Mouse (Mus musculus) embryonic facial prominence, embryonic 12.5 days (tissue): ENCODE data around the gene Cd34. TPM values are rescaled to one million over a fixed set of nuclear protein-coding genes. Genes with fewer than 3 reads are reported as not detected.

ENCODE experiments used
- ATAC-seq: fragments of 200-750 bp; cut with Nextera tagmentation; 2 replicates; pipeline ENCODE4 v1.8.0; 2017; ENCODE audit not compliant: insufficient number of reproducible peaks, insufficient read depth, low FRiP score, low TSS enrichment
- H3K27ac ChIP-seq: fragments of 300-500 bp; sonication (generic); 2 replicates; pipeline ENCODE4 v1.5.1; 2016; ENCODE audit warnings: mild to moderate bottlenecking
- H3K27me3 ChIP-seq: fragments of 300-500 bp; sonication (generic); 2 replicates; pipeline ENCODE4 v1.6.1; 2016; ENCODE audit warnings: mild to moderate bottlenecking, moderate library complexity
- H3K36me3 ChIP-seq: fragments of 300-500 bp; sonication (generic); 2 replicates; pipeline ENCODE4 v1.6.1; 2016; ENCODE audit warnings: mild to moderate bottlenecking
- H3K4me1 ChIP-seq: fragments of 300-500 bp; sonication (generic); 2 replicates; pipeline ENCODE4 v1.6.1; 2016
- H3K4me2 ChIP-seq: fragments of 300-500 bp; sonication (generic); replicated peaks from 2 replicates; pipeline ENCODE4 v1.6.1; 2016; ENCODE audit warnings: mild to moderate bottlenecking, moderate library complexity
- H3K4me3 ChIP-seq: fragments of 300-500 bp; sonication (generic); 2 replicates; pipeline ENCODE4 v1.5.1; 2016; ENCODE audit warnings: mild to moderate bottlenecking
- H3K9ac ChIP-seq: fragments of 300-500 bp; sonication (generic); 2 replicates; pipeline ENCODE4 v1.6.1; 2016; ENCODE audit warnings: mild to moderate bottlenecking, moderate library complexity
- H3K9me3 ChIP-seq: fragments of 300-500 bp; sonication (generic); 2 replicates; pipeline ENCODE4 v1.6.1; 2016; ENCODE audit warnings: mild to moderate bottlenecking, moderate library complexity
- WGBS: fragments of 180-500 bp; shearing (Covaris S2); methylation state at CpG from one replicate; pipeline ENCODE4 v1.1.7; 2016; 5-methylcytosine and 5-hydroxymethylcytosine counted together
- polyA plus RNA-seq: library from polyadenylated mRNA; unstranded; fragments of >200 nt; fragmentation: Nextera tagmentation; extraction: Ambion mirVana; gene quantifications from 2 replicates; pipeline ENCODE4 v1.2.1, GENCODE M21; 2016

Cd34 gene
- polyA plus RNA-seq, 1 experiment from 2014 or later, result 63.4 TPM

DNA sequence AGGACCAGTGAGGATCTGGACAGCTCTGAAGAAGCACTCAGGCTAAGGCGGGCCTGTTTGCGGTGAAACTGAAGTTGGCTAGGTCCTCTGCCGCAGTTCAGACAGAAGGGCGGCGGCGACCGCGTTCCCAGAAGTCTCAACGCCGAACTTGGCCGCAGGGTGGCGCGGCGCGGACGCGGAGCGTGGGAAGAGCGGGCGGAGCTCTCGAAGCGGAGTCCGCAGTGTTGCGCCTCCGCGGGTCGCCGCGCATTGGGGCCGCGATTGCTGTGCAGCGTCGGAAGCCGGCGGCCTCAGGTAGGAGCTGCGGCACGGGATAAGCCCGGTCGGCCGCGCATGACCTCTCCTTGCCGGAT is 37.5 kb downstream of the Cd34 start:
- under 1% methylated on average over 34 of the region's 42 CpGs for WGBS
- ATAC-seq, result peak; percentile 88

DNA sequence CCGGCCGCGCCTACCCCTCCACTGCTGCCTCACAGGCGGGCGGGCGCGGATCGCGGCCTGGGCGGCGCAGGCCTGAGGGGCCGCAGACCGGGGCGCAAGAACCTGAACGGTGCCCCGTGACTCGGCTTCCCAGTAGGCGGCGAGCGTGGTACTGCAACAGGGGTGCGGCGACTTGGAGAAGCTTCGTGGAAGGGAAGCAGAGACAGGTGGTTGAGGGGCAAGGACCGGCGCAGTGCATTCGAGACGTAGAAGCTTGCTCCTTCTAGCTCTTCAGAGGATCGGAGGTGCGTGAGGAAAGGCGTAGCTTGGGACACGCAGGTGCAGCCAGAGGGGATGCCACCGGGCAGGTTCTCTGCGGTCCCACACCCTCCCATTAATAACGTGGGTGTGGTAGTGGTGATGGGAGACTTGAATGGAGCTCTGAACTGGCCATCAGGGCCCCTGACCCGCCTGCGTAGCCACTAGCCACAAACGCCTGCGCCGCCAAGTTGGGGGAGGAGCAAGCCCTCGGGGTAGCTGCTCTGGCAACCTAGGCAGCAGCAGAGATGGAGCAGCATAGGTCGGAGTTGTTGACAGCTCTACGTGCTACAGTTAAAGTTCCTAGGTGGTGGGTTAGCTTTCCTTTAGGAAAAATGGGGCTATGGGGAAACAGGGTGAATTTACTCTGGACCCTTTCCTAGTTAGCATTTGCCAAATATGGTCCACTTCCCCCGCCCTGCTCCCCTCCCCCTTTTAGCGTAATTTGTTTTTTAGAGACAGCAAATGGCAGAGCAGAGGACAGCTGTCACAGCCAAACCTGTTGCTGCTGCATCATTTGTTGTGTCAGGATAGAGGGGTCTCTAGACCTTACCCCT is 38.1 kb downstream of the Cd34 start:
- WGBS, result 2% methylated on average over 44 of the region's 44 CpGs
- 0 out of 2 replicates have a peak, but pooled peaks cover 5% of the 10 kb centered on the region for H3K27me3 ChIP-seq
- H3K9me3 ChIP-seq, result no peaks in the 10 kb centered on the region
- H3K27ac ChIP-seq, result 0 out of 2 replicates have a peak overlapping the region, but pooled peaks have one; percentile 18
- peaks cover 12% of the 10 kb centered on the region; the same call in 1 of the 2 replicates for H3K4me1 ChIP-seq
- H3K4me3 ChIP-seq, result peak overlapping the region; percentile 63
- no peaks in the 10 kb centered on the region for H3K36me3 ChIP-seq
- H3K4me2 ChIP-seq, result peak overlapping the region; percentile 90
- H3K9ac ChIP-seq, result peak overlapping the region; percentile 62
- peak; percentile 88 for ATAC-seq

More for the DNA sequence above, 37.5 kb downstream of the Cd34 start:
- Histone ChIP-seq H3K36me3 (no peaks in the 10 kb centered on the region), H3K27ac (0 out of 2 replicates have a peak overlapping the region, but pooled peaks have one; percentile 18), H3K4me3 (peak overlapping the region; percentile 63), H3K9ac (peak overlapping the region; percentile 62), H3K27me3 (0 out of 2 replicates have a peak, but pooled peaks cover 5% of the 10 kb centered on the region), H3K4me2 (peak overlapping the region; percentile 90), H3K9me3 (no peaks in the 10 kb centered on the region), H3K4me1 (peaks cover 12% of the 10 kb centered on the region; the same call in 1 of the 2 replicates)

DNA sequence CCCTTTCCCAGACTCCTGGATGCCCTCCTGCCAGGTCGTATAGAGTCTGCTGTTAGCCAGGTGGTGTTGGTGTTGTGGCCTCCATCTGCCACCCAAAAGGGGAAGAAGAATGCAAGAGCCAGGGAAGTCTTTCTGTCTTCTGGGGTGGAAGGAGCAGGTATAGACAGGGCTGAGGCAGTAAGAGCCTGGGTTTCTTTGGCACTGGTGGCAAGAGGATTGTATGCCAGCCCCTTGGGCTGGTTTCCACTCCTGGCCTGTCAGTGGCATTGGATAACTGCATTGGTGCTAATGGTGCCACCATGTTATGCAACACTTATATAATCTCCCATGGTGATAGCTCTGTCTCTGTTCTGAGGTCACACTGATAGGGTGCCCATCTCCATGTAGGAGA is 38.7 kb downstream of the Cd34 start:
- Histone ChIP-seq H3K9me3 (no peaks in the 10 kb centered on the region), H3K27me3 (0 out of 2 replicates have a peak, but pooled peaks cover 5% of the 10 kb centered on the region), H3K36me3 (no peaks in the 10 kb centered on the region), H3K27ac (no peak overlapping the region), H3K4me1 (peaks cover 12% of the 10 kb centered on the region; the same call in 1 of the 2 replicates), H3K9ac (no peak overlapping the region), H3K4me3 (no peak overlapping the region), H3K4me2 (peak overlapping the region; percentile 90)
- ATAC-seq, result no peak
- WGBS, result 0% methylated on average over 1 of the region's 1 CpGs

DNA sequence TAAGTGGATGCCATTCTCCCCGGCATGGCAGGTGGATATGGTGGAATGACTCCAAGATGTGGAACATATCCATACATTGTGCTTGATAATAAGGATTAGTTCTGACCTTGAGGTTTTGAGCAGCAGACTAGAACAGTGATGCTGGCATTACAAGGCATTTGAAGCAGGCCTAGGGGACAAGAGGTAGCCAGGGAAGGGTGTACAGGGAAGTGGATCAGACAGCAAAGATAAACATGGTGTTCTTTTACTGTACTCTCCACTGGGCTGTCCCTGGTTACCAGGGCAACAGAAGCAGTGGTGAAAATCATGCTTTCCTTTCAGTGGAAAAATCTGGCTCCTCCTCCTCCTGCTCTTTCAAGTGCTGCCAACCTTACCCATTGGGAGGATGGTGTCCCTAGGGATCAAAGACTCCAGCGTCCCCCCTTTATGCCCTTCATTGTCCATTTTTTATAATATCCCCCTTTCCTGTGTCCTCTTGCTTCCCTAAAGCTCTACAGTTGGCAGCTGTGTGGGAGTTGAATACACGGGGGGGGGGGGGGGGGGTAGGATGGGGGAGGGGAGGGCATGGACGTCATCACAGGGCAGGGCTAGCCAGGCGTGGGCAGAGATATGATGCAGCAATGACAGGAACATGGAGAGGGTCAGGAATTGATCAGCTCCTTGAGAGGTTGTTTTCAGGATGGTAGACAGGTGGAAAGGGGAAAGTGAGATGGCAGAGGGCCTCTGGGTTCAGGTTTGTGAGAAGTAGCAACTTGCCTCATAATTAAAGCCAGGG is 39.5 kb downstream of the Cd34 start:
- Histone ChIP-seq H3K9me3 (no peaks in the 10 kb centered on the region), H3K27me3 (0 out of 2 replicates have a peak, but pooled peaks cover 5% of the 10 kb centered on the region), H3K4me3 (no peak overlapping the region), H3K4me1 (peaks cover 12% of the 10 kb centered on the region; the same call in 1 of the 2 replicates), H3K36me3 (no peaks in the 10 kb centered on the region), H3K9ac (no peak overlapping the region), H3K4me2 (no peak overlapping the region), H3K27ac (no peak overlapping the region)
- ATAC-seq, result no peak
- WGBS, result 52% methylated on average over 5 of the region's 5 CpGs

- H3K9ac ChIP-seq, result no peak overlapping the region
- 67% methylated on average over 1 of the region's 1 CpGs for WGBS
These were observed 42.3 kb downstream of the Cd34 start for GRCm38 (mm10) chr1:194980826-194981435.

DNA sequence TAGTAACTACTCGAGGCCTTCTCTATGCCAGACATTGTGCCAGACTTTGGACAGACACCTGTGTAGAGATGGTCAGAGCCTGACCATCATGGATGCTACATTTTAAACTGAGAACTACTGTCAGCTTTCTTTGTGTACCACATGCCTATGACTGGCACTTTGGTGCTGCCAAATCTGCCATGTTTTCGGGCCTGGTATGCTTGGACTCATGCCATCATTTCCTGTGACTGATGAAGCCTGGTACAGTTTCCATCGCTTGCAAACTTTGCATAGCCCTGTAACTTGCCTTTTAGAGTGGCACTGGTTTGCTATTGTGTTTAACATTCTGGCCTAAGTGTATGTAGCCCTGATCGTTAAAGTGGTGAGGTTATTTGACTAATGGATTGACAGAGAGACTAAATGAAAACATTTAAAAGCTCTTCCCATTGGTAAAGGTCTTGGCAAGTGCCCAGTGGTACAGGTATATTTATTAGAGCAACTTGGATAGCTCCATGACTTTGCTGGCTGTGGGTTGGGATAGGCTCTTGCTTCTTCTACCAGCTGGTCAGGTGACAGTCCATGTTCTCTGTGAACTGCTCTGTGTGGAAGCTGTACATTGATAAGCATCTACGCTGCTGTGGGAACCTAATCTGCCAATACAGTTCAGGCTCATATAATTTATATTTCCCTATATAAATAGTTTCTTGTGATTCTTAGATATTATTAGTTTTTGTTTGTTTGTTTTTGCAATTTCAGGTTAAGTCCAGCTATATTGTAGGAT is 44.5 kb downstream of the Cd34 start:
- no peaks in the 10 kb centered on the region for H3K36me3 ChIP-seq
- H3K4me1 ChIP-seq, result peaks cover 2% of the 10 kb centered on the region; the same call in 1 of the 2 replicates
- no peak overlapping the region for H3K4me3 ChIP-seq
- H3K27ac ChIP-seq, result no peak overlapping the region
- H3K4me2 ChIP-seq, result no peak overlapping the region
- ATAC-seq, result no peak
- no peaks in the 10 kb centered on the region for H3K9me3 ChIP-seq
- 86% methylated on average over 5 of the region's 5 CpGs for WGBS
- H3K9ac ChIP-seq, result no peak overlapping the region
- H3K27me3 ChIP-seq, result no peaks in the 10 kb centered on the region

More at GRCm38 (mm10) chr1:194980826-194981435, 42.3 kb downstream of the Cd34 start:
- peaks cover 12% of the 10 kb centered on the region; the same call in 1 of the 2 replicates for H3K4me1 ChIP-seq
- no peaks in the 10 kb centered on the region for H3K9me3 ChIP-seq
- H3K36me3 ChIP-seq, result no peaks in the 10 kb centered on the region
- no peak overlapping the region for H3K4me2 ChIP-seq
- H3K4me3 ChIP-seq, result no peak overlapping the region
- H3K27ac ChIP-seq, result no peak overlapping the region
- 0 out of 2 replicates have a peak, but pooled peaks cover 5% of the 10 kb centered on the region for H3K27me3 ChIP-seq
- ATAC-seq, result no peak

GRCm38 (mm10) chr1:194984914-194985313 is 46.3 kb downstream of the Cd34 start:
- Histone ChIP-seq H3K4me1 (no peaks in the 10 kb centered on the region), H3K27ac (no peak overlapping the region), H3K4me2 (no peak overlapping the region), H3K9ac (no peak overlapping the region), H3K27me3 (no peaks in the 10 kb centered on the region), H3K4me3 (no peak overlapping the region), H3K36me3 (no peaks in the 10 kb centered on the region), H3K9me3 (no peaks in the 10 kb centered on the region)
- no peak for ATAC-seq
- WGBS, result 75% methylated on average over 3 of the region's 3 CpGs

- H3K4me1 ChIP-seq, result no peaks in the 10 kb centered on the region
- H3K9me3 ChIP-seq, result no peaks in the 10 kb centered on the region
- H3K36me3 ChIP-seq, result no peaks in the 10 kb centered on the region
- H3K4me2 ChIP-seq, result no peak overlapping the region
- H3K9ac ChIP-seq, result no peak overlapping the region
- WGBS, result 82% methylated on average over 4 of the region's 4 CpGs
- H3K27me3 ChIP-seq, result no peaks in the 10 kb centered on the region
- H3K27ac ChIP-seq, result no peak overlapping the region
- ATAC-seq, result no peak
- no peak overlapping the region for H3K4me3 ChIP-seq
These were observed 47.0 kb downstream of the Cd34 start for GRCm38 (mm10) chr1:194985442-194986210.

DNA sequence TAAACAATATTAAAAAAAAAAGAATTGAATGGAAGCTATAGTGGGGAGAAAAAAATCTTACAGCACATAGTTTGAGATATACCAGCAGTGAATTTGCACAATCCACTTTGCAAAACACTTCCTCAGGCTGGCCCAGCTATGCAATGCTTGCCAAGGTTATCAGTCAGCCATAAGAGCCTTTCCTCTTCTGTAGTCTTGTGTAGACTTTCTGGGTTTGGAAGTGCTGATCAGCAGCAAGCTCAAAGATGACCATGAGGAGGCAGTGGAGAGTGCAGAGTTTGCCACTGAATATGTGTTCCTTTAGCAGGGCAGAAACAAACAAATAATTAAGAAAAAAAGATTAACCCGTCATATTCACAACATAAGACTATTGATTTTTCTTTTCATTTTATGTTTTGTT is 50.4 kb downstream of the Cd34 start:
- ATAC-seq, result no peak
- no peaks in the 10 kb centered on the region for H3K36me3 ChIP-seq
- WGBS, result 94% methylated on average over 1 of the region's 1 CpGs
- no peak overlapping the region for H3K4me3 ChIP-seq
- H3K4me2 ChIP-seq, result no peak overlapping the region
- H3K9me3 ChIP-seq, result no peaks in the 10 kb centered on the region
- no peak overlapping the region for H3K27ac ChIP-seq
- no peak overlapping the region for H3K9ac ChIP-seq
- H3K4me1 ChIP-seq, result no peaks in the 10 kb centered on the region
- no peaks in the 10 kb centered on the region for H3K27me3 ChIP-seq

DNA sequence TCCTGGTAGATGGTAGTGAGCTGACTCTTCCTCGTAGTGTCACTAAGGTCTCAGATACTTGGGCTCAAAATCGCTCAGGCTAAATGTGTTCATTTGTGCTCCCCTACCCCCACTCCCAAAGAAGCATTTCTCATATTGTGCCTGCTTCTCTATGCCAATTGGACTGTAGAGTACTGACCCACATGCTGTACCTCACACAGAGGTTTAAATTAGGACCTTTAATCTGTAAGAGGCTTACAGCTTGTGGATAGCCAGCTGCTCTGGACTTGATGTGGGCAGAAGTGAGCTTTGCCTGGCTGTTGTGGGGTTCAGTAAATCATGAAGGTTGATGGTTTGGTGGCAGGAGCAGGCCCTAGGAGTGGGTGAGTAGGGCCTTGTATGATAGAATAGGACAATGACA is 52.4 kb downstream of the Cd34 start:
- Histone ChIP-seq H3K4me3 (no peak overlapping the region), H3K4me2 (no peak overlapping the region), H3K27ac (no peak overlapping the region), H3K36me3 (no peaks in the 10 kb centered on the region), H3K9ac (no peak overlapping the region), H3K27me3 (no peaks in the 10 kb centered on the region), H3K9me3 (no peaks in the 10 kb centered on the region), H3K4me1 (no peaks in the 10 kb centered on the region)
- no peak for ATAC-seq
- 86% methylated on average over 2 of the region's 2 CpGs for WGBS
